Mouse (Mus musculus) embryonic fibroblast, embryonic 13.5 days (primary cell): ENCODE results near the gene Pole3. TPM values are rescaled to one million over a fixed set of nuclear protein-coding genes. Genes with fewer than 3 reads are reported as not detected.
"Not testable (repeated sequence)": the region's sequence is repeated elsewhere in the genome, so short reads cannot be mapped to it uniquely, and the experiment has no call there.

Experiments
- H3K27ac ChIP-seq: 2 replicates; pipeline ENCODE4 v1.5.1; 2012; ENCODE audit warnings: low read length, control low read depth, inconsistent platforms; ENCODE audit not compliant: insufficient read depth
- H3K4me1 ChIP-seq: 2 replicates; pipeline ENCODE4 v1.6.1; 2011; ENCODE audit warnings: low read length; ENCODE audit not compliant: control insufficient read depth, insufficient read depth
- H3K4me3 ChIP-seq: 2 replicates; pipeline ENCODE4 v1.5.1; 2011; ENCODE audit warnings: mild to moderate bottlenecking, control low read depth, low read length; ENCODE audit not compliant: insufficient read depth
- CTCF ChIP-seq: IDR thresholded peaks from 2 replicates; pipeline ENCODE4 v1.5.1; 2011; ENCODE audit warnings: mild to moderate bottlenecking, control low read depth, low read length, moderate library complexity, borderline replicate concordance; ENCODE audit not compliant: insufficient read depth
- POLR2A ChIP-seq: IDR thresholded peaks from 2 replicates; pipeline ENCODE4 v1.6.1; 2011; ENCODE audit warnings: low read depth, mild to moderate bottlenecking, control low read depth, low read length, moderate library complexity
- polyA plus RNA-seq: library from polyadenylated mRNA; stranded (reverse); fragments of >200 nt; gene quantifications from 2 replicates; pipeline ENCODE4 v1.2.4, GENCODE M21; 2011; ENCODE audit warnings: low read depth; ENCODE audit not compliant: missing spikeins, insufficient read length

Pole3 gene
- polyA plus RNA-seq, 1 experiment, result 39.7 TPM

DNA sequence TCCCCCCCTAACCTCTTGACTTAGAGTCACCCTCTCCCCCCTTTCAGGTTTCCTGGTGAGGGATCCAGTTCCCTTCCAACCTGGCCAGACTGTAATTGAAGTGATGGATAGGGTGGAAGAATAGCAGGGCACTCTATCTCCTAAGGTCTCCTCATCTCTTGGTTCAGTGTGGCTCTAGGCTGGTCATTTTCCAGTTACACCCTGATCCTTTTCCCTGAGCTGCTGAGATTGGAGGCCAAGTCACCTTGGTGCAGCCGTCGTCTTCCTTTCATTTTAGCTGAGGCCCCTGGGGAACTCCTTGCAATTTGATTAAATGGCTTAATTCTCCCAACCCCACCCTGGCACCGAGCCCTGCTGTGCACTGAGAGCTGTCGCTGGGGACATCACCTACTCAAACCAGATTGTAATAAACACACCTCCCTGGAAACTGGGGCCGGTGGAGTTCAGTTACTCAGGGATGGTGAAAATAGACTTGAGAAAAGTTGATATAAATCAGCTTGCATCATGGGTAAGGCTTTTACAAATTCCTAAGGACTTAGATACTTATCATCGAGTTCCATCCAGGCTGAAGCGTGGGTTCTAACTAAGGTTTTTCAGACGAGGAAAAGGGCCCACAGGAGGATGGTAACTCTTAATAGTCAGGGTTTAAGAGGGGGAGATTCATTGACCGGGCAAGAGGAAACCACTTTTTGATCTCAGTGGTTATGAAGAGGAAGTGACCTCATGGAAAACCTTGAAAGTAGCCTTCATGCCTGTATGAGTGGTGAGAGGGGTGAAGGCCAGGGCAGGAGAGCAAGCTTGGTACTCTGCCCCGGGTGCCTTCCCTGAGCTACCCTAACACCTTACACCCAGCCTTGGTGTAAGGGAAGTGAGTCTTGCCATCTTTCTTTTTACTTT is 43.9 kb downstream of the Pole3 start:
- no peak overlapping the region for H3K4me3 ChIP-seq
- TF ChIP-seq CTCF, result no peak
- no peak for TF ChIP-seq POLR2A
- no peaks in the 10 kb centered on the region; the same call in 1 of the 2 replicates for H3K4me1 ChIP-seq
- H3K27ac ChIP-seq, result no peak overlapping the region

- TF ChIP-seq CTCF, result no peak
- no peak for TF ChIP-seq POLR2A
- peak within 1 kb of the TSS; percentile 33 for H3K4me3 ChIP-seq
- H3K27ac ChIP-seq, result no peak within 1 kb of the TSS
- H3K4me1 ChIP-seq, result no peaks in the 10 kb centered on the region; the same call in 1 of the 2 replicates
These were observed 44.7 kb downstream of the Pole3 start, which contains the start of gene Bspry for GRCm38 (mm10) chr4:62479937-62480708. Gene Bspry, plus strand, starts transcription at chr4:62480053.

- peak overlapping the region; percentile 33 for H3K4me3 ChIP-seq
- H3K4me1 ChIP-seq, H3K27ac ChIP-seq: not testable (repeated sequence)
These were observed 45.3 kb downstream of the Pole3 start for GRCm38 (mm10) chr4:62479593-62479936.

- H3K4me1 ChIP-seq, result no peaks in the 10 kb centered on the region; the same call in 1 of the 2 replicates
- no peak for TF ChIP-seq CTCF
- no peak for TF ChIP-seq POLR2A
- H3K4me3 ChIP-seq, result no peak overlapping the region
- no peak overlapping the region for H3K27ac ChIP-seq
These were observed 47.2 kb downstream of the Pole3 start for GRCm38 (mm10) chr4:62477542-62478244.

DNA sequence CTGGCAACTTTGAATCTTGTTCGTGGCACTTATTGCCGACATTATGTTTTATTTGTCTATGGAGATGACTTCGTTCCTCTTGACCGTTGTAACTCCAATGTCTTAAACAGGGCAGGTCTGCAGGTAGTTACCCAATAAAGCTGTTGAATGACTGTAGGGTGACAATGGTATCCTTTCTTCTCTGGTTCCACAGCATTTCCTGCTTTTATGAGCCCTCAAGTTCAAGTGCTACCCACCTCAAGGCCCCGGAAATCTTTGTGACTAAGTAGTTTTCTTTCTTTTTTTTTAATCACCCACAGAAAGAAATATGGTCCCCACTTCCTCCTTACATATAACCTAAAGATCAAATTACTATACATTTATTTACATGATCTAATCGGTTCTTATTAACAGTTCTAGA is 49.1 kb downstream of the Pole3 start:
- TF ChIP-seq CTCF, result no peak
- no peak for TF ChIP-seq POLR2A
- H3K4me1 ChIP-seq, result no peaks in the 10 kb centered on the region; the same call in 1 of the 2 replicates
- H3K4me3 ChIP-seq, result no peak overlapping the region

DNA sequence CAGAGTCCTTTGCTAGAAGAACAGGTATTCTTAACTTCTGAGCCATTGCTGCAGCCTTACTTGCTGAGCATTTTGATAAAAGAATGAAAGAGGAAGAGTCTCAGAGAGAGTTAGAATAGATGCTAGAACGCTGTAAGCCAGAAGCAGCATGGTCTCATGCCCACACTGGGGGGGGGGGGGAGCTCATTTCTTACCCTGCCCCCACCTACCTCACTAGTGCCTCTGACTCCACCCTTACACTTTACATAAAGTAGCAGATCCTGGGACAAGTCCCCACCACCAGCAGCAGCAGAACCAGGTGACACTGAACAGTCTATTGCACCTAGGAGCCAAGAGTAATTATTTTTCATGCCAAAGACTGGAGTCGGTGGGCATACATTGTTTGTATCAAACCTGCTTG is 49.7 kb downstream of the Pole3 start:
- H3K4me3 ChIP-seq, result no peak overlapping the region
- no peaks in the 10 kb centered on the region; the same call in 1 of the 2 replicates for H3K4me1 ChIP-seq
- TF ChIP-seq POLR2A, result no peak
- H3K27ac ChIP-seq, result no peak overlapping the region

More for the DNA sequence above, 49.1 kb downstream of the Pole3 start:
- no peak overlapping the region for H3K27ac ChIP-seq

Other genes with a start within 250 kb of the Pole3 start
- 33.1 and 36.9 TPM in 2 replicates for gene Fkbp15, start 164.5 kb downstream of the Pole3 start, polyA plus RNA-seq
- gene Slc31a1, start 164.3 kb downstream of the Pole3 start, polyA plus RNA-seq, result 40.8 and 46.7 TPM in 2 replicates
- 61.3 and 94.3 TPM in 2 replicates for gene Cdc26, start 116.4 kb downstream of the Pole3 start, polyA plus RNA-seq
- gene Prpf4, start 116.3 kb downstream of the Pole3 start, polyA plus RNA-seq, result 12.1 and 14.1 TPM in 2 replicates
- gene Rnf183, start 89.8 kb downstream of the Pole3 start, polyA plus RNA-seq, result not detected in 2 replicates
- gene Wdr31, start 54.2 kb downstream of the Pole3 start, polyA plus RNA-seq, result 1.6 and 2.4 TPM in 2 replicates
- not detected in 2 replicates for gene Bspry, start 45.0 kb downstream of the Pole3 start, polyA plus RNA-seq
- gene Hdhd3, start 21.6 kb downstream of the Pole3 start, polyA plus RNA-seq, result 3.6 and 3.8 TPM in 2 replicates
- gene Alad, start 5.2 kb downstream of the Pole3 start, polyA plus RNA-seq, result 16.5 and 20.6 TPM in 2 replicates
- 0.39 TPM in 1 of 2 replicates, not detected in the other for gene 4933430I17Rik, start 301 bp upstream of the Pole3 start, polyA plus RNA-seq
- 38.0 and 44.0 TPM in 2 replicates for gene Rgs3, start 34.8 kb upstream of the Pole3 start, polyA plus RNA-seq